Comparison of ENCODE assay signal across 10 mouse cellular contexts in the genomic region with DNA sequence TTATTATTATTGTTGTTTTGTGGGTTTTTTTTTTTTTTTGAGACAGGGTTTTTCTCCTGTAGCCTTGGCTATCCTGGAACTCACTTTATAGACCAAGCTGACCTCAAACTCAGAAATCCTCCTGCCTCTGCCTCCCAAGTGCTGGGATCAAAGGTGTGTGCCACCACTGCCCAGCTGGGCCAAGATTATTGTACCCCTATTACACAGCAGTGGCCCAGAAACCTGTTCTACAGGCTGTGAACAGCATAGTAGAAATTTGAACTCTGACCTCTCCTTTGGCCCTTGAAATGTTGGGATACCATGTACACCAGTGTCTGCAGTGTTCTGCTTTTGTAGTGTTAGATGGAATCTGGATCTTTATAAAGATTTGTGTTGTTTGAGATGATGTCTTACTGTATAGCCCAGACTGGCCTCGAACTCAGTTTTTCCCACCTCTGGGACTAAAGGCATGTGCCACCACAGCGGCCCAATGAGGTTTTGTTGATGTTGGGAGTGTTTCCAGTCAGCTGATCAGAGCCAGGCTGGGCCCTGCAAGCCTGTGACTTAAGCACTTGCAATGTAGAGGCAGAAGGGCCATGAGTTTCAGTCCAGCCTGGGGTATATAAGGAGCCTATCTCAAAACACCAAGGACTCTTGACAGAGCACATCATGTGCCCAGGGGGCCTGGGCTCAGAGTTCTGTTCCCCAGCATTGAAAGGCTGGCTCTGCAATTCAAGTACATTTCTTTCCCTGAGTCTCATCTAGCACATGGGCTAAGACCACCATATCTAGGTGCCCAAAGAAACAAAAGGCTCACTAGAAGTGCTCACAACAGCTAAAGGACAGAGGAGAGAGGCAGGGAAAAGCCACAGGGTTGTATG. TPM values are rescaled to one million over a fixed set of nuclear protein-coding genes. Genes with fewer than 3 reads are reported as not detected.
DNase-seq lines count a peak whose midpoint lies in the region; ATAC-seq lines count a peak whose summit lies in the region.
"Had no signal": no experiment of that assay in that cellular context is flagged by ENCODE, and none has a peak within 500 bp of the region (broad histone marks: within the 10 kb centered on the region; RNA-seq: fewer than 3 reads in every experiment).

No protein-coding gene starts in this region.

- no peak overlapping the region for H3K4me3 ChIP-seq in lung, embryonic 15.5 days
- no peak overlapping the region for H3K4me3 ChIP-seq in forebrain, embryonic 14.5 days (ENCODE audit: low read depth, low read length)
- no peak overlapping the region for H3K4me3 ChIP-seq in intestine, embryonic 14.5 days (ENCODE audit: low read depth, low read length)

- H3K4me2 ChIP-seq in lung, embryonic 15.5 days, result peak overlapping the region; percentile 70; the same call in 1 of the 2 replicates
- peak overlapping the region; percentile 58; the same call in 1 of the 2 replicates for H3K4me2 ChIP-seq in forebrain, embryonic 14.5 days (ENCODE audit: low read length)
- H3K4me2 ChIP-seq in intestine, embryonic 14.5 days (ENCODE audit: low read length), result peak overlapping the region; percentile 63

- H3K27me3 ChIP-seq in lung, embryonic 15.5 days, result no peaks in the 10 kb centered on the region
- no peaks in the 10 kb centered on the region for H3K27me3 ChIP-seq in forebrain, embryonic 14.5 days (replicated peaks; ENCODE audit: control insufficient read depth, insufficient read depth, low read length)
- H3K27me3 ChIP-seq in intestine, embryonic 14.5 days (replicated peaks; ENCODE audit: control insufficient read depth, insufficient read depth, low read length), result no peaks in the 10 kb centered on the region
- no peaks in the 10 kb centered on the region for H3K27me3 ChIP-seq in splenic B cell, adult 2 months (ENCODE audit: control insufficient read depth, insufficient read depth, low read length, poor library complexity, severe bottlenecking)

- no peak overlapping the region for H3K9ac ChIP-seq in lung, embryonic 15.5 days
- peak overlapping the region; percentile 35 for H3K9ac ChIP-seq in forebrain, embryonic 14.5 days (ENCODE audit: low read length)
- no peak overlapping the region for H3K9ac ChIP-seq in intestine, embryonic 14.5 days (ENCODE audit: low read length)

- no peak for ATAC-seq in lung, embryonic 15.5 days (ENCODE audit: borderline replicate concordance, extremely low read depth, low FRiP score, low TSS enrichment)
- ATAC-seq in forebrain, embryonic 14.5 days, result no peak
- ATAC-seq in intestine, embryonic 14.5 days (replicated peaks; ENCODE audit: low FRiP score, low TSS enrichment, low read depth), result no peak

- peaks cover 22% of the 10 kb centered on the region for H3K4me1 ChIP-seq in lung, embryonic 15.5 days
- peaks cover 20% of the 10 kb centered on the region for H3K4me1 ChIP-seq in forebrain, embryonic 14.5 days (ENCODE audit: control insufficient read depth, insufficient read depth, low read length)
- peaks cover 18% of the 10 kb centered on the region for H3K4me1 ChIP-seq in intestine, embryonic 14.5 days (replicated peaks; ENCODE audit: control insufficient read depth, insufficient read depth, low read length)

- WGBS in lung, embryonic 15.5 days, result 79% methylated on average over 2 of the region's 2 CpGs
- 88% methylated on average over 2 of the region's 2 CpGs for WGBS in forebrain, embryonic 14.5 days
- 79% methylated on average over 2 of the region's 2 CpGs for WGBS in intestine, embryonic 14.5 days

- no peak overlapping the region for H3K27ac ChIP-seq in lung, embryonic 15.5 days
- no peak overlapping the region for H3K27ac ChIP-seq in forebrain, embryonic 14.5 days (ENCODE audit: low read depth, low read length)
- H3K27ac ChIP-seq in intestine, embryonic 14.5 days (ENCODE audit: low read depth), result 0 out of 2 replicates have a peak overlapping the region, but pooled peaks have one; percentile 11

- H3K9me3 ChIP-seq in lung, embryonic 15.5 days, result no peaks in the 10 kb centered on the region
- no peaks in the 10 kb centered on the region for H3K9me3 ChIP-seq in forebrain, embryonic 14.5 days (replicated peaks; ENCODE audit: control insufficient read depth, low read length)
- no peaks in the 10 kb centered on the region for H3K9me3 ChIP-seq in intestine, embryonic 14.5 days (ENCODE audit: control insufficient read depth, low read length)

- no peaks in the 10 kb centered on the region for H3K36me3 ChIP-seq in lung, embryonic 15.5 days
- H3K36me3 ChIP-seq in forebrain, embryonic 14.5 days (ENCODE audit: control insufficient read depth, insufficient read depth, low read length), result peaks cover 10% of the 10 kb centered on the region; the same call in 1 of the 2 replicates
- peaks cover 13% of the 10 kb centered on the region; the same call in 1 of the 2 replicates for H3K36me3 ChIP-seq in intestine, embryonic 14.5 days (ENCODE audit: control insufficient read depth, insufficient read depth, low read length)
- peaks cover 11% of the 10 kb centered on the region for H3K36me3 ChIP-seq in splenic B cell, adult 2 months (ENCODE audit: control insufficient read depth, insufficient read depth, low read length, poor library complexity, severe bottlenecking)

- DNase-seq in lung, postnatal 25 days (ENCODE audit: low spot score), result no peak
- DNase-seq in forebrain, embryonic 14.5 days (ENCODE audit: low spot score), result no peak
- DNase-seq in intestine, embryonic 14.5 days (ENCODE audit: low spot score), result no peak
- DNase-seq in splenic B cell, adult 2 months (ENCODE audit: low read depth, low spot score), result peak; percentile 75
- no peak for DNase-seq in layer of hippocampus, adult 9-11 months
- DNase-seq in right cerebral cortex, adult 18-20 months, result no peak
- DNase-seq in ovary, postnatal 14 days (ENCODE audit: low spot score), result no peak
- DNase-seq: right cerebral cortex, postnatal 14 days had no signal

RNA-seq across cellular contexts. Expression of a gene that starts 1.0 kb away (rescaled TPM):
- 0.02 TPM in 1 of 2 replicates, not detected in the other for polyA plus RNA-seq in lung, embryonic 15.5 days (2015; fragmentation: Nextera tagmentation; extraction: Ambion mirVana)
- 0.06 and 0.10 TPM in 2 replicates for polyA plus RNA-seq in forebrain, embryonic 14.5 days (2014; fragmentation: Nextera tagmentation; extraction: Ambion mirVana)
- polyA plus RNA-seq in intestine, embryonic 14.5 days (2014; fragmentation: Nextera tagmentation; extraction: Ambion mirVana), result 0.05 TPM in 2 replicates

RNA-seq across cellular contexts. Expression of a gene that starts 3.5 kb away (rescaled TPM):
- polyA plus RNA-seq in lung, embryonic 15.5 days (2015; fragmentation: Nextera tagmentation; extraction: Ambion mirVana), result 49.7 TPM in 2 replicates
- 87.2 and 94.0 TPM in 2 replicates for polyA plus RNA-seq in forebrain, embryonic 14.5 days (2014; fragmentation: Nextera tagmentation; extraction: Ambion mirVana)
- polyA plus RNA-seq in intestine, embryonic 14.5 days (2014; fragmentation: Nextera tagmentation; extraction: Ambion mirVana), result 94.0 and 114 TPM in 2 replicates

RNA-seq across cellular contexts. Expression of a gene that starts 16.1 kb away (rescaled TPM):
- polyA plus RNA-seq in lung, embryonic 15.5 days (2015; fragmentation: Nextera tagmentation; extraction: Ambion mirVana), result not detected in 2 replicates
- not detected in 2 replicates for polyA plus RNA-seq in forebrain, embryonic 14.5 days (2014; fragmentation: Nextera tagmentation; extraction: Ambion mirVana)
- polyA plus RNA-seq in intestine, embryonic 14.5 days (2014; fragmentation: Nextera tagmentation; extraction: Ambion mirVana), result 0.67 and 0.88 TPM in 2 replicates
- polyA plus RNA-seq: limb, embryonic 14.5 days had no signal

RNA-seq across cellular contexts. Expression of a gene that starts 21.3 kb away (rescaled TPM):
- 0.08 and 0.16 TPM in 2 replicates for polyA plus RNA-seq in lung, embryonic 15.5 days (2015; fragmentation: Nextera tagmentation; extraction: Ambion mirVana)
- polyA plus RNA-seq in forebrain, embryonic 14.5 days (2014; fragmentation: Nextera tagmentation; extraction: Ambion mirVana), result not detected in 2 replicates
- polyA plus RNA-seq in intestine, embryonic 14.5 days (2014; fragmentation: Nextera tagmentation; extraction: Ambion mirVana), result 0.39 and 0.42 TPM in 2 replicates

RNA-seq across cellular contexts. Expression of a gene that starts 29.2 kb away (rescaled TPM):
- 268 and 320 TPM in 2 replicates for polyA plus RNA-seq in lung, embryonic 15.5 days (2015; fragmentation: Nextera tagmentation; extraction: Ambion mirVana)
- 200 and 220 TPM in 2 replicates for polyA plus RNA-seq in forebrain, embryonic 14.5 days (2014; fragmentation: Nextera tagmentation; extraction: Ambion mirVana)
- 290 and 307 TPM in 2 replicates for polyA plus RNA-seq in intestine, embryonic 14.5 days (2014; fragmentation: Nextera tagmentation; extraction: Ambion mirVana)
